Mouse (Mus musculus): ENCODE measurements around the gene Pex11g. TPM values are rescaled to one million over a fixed set of nuclear protein-coding genes. Genes with fewer than 3 reads are reported as not detected.

Gene Pex11g
- polyA plus RNA-seq, 1 experiment from 2014 or later: 4.5 TPM

- no peak for DNase-seq (ENCODE audit: low spot score)
- 93% methylated on average over 5 of the region's 5 CpGs for WGBS
- no peaks in the 10 kb centered on the region for H3K27me3 ChIP-seq (ENCODE audit: low read depth, poor library complexity, severe bottlenecking)
- H3K27ac ChIP-seq (replicated peaks): no peak overlapping the region
- peaks cover 24% of the 10 kb centered on the region for H3K4me1 ChIP-seq
- H3K9me3 ChIP-seq (replicated peaks): no peaks in the 10 kb centered on the region
- H3K4me3 ChIP-seq: no peak overlapping the region
- H3K36me3 ChIP-seq: no peaks in the 10 kb centered on the region
Observed at GRCm38 (mm10) chr8:3421507-3421906, 46.0 kb downstream of the Pex11g start.

GRCm38 (mm10) chr8:3420105-3420706 is 47.3 kb downstream of the Pex11g start:
- Histone ChIP-seq H3K27me3 (ENCODE audit: low read depth, poor library complexity, severe bottlenecking) (0 out of 2 replicates have a peak, but pooled peaks cover 4% of the 10 kb centered on the region), H3K27ac (replicated peaks) (no peak overlapping the region), H3K9me3 (replicated peaks) (no peaks in the 10 kb centered on the region), H3K4me3 (no peak overlapping the region), H3K36me3 (no peaks in the 10 kb centered on the region), H3K4me1 (peaks cover 37% of the 10 kb centered on the region)
- 92% methylated on average over 10 of the region's 10 CpGs for WGBS
- no peak for DNase-seq (ENCODE audit: low spot score)

- Histone ChIP-seq H3K4me3 (no peak overlapping the region; the same call in 1 of the 2 replicates), H3K36me3 (no peaks in the 10 kb centered on the region), H3K27me3 (ENCODE audit: low read depth, poor library complexity, severe bottlenecking) (0 out of 2 replicates have a peak, but pooled peaks cover 4% of the 10 kb centered on the region), H3K27ac (replicated peaks) (peak overlapping the region; percentile 81), H3K9me3 (replicated peaks) (no peaks in the 10 kb centered on the region), H3K4me1 (peaks cover 56% of the 10 kb centered on the region)
- DNase-seq (ENCODE audit: low spot score): peak; percentile 18
- WGBS: 81% methylated on average over 1 of the region's 1 CpGs
Observed at GRCm38 (mm10) chr8:3418101-3418500, 49.4 kb downstream of the Pex11g start.

GRCm38 (mm10) chr8:3417455-3417854 is 50.0 kb downstream of the Pex11g start:
- Histone ChIP-seq H3K27ac (replicated peaks) (peak overlapping the region; percentile 81), H3K4me1 (peaks cover 56% of the 10 kb centered on the region), H3K9me3 (replicated peaks) (no peaks in the 10 kb centered on the region), H3K36me3 (no peaks in the 10 kb centered on the region), H3K4me3 (peak overlapping the region; percentile 9), H3K27me3 (ENCODE audit: low read depth, poor library complexity, severe bottlenecking) (0 out of 2 replicates have a peak, but pooled peaks cover 4% of the 10 kb centered on the region)
- peak; percentile 58 for DNase-seq (ENCODE audit: low spot score)
- 1% methylated on average over 8 of the region's 8 CpGs for WGBS

GRCm38 (mm10) chr8:3416846-3417245 is 50.6 kb downstream of the Pex11g start:
- DNase-seq (ENCODE audit: low spot score): peak; percentile 26
- Histone ChIP-seq H3K36me3 (no peaks in the 10 kb centered on the region), H3K4me1 (peaks cover 56% of the 10 kb centered on the region), H3K4me3 (no peak overlapping the region), H3K27me3 (ENCODE audit: low read depth, poor library complexity, severe bottlenecking) (0 out of 2 replicates have a peak, but pooled peaks cover 4% of the 10 kb centered on the region), H3K9me3 (replicated peaks) (no peaks in the 10 kb centered on the region), H3K27ac (replicated peaks) (peak overlapping the region; percentile 81)
- WGBS: 20% methylated on average over 4 of the region's 4 CpGs

GRCm38 (mm10) chr8:3415661-3416060 is 51.8 kb downstream of the Pex11g start:
- Histone ChIP-seq H3K9me3 (replicated peaks) (no peaks in the 10 kb centered on the region), H3K27me3 (ENCODE audit: low read depth, poor library complexity, severe bottlenecking) (0 out of 2 replicates have a peak, but pooled peaks cover 4% of the 10 kb centered on the region), H3K4me1 (peaks cover 56% of the 10 kb centered on the region), H3K36me3 (no peaks in the 10 kb centered on the region), H3K27ac (replicated peaks) (peak overlapping the region; percentile 58; the same call in 1 of the 2 replicates), H3K4me3 (no peak overlapping the region)
- DNase-seq (ENCODE audit: low spot score): no peak
- 89% methylated on average over 6 of the region's 6 CpGs for WGBS

- no peaks in the 10 kb centered on the region for H3K9me3 ChIP-seq (replicated peaks)
- peaks cover 56% of the 10 kb centered on the region for H3K4me1 ChIP-seq
- H3K36me3 ChIP-seq: no peaks in the 10 kb centered on the region
- DNase-seq (ENCODE audit: low spot score): no peak
- H3K27me3 ChIP-seq (ENCODE audit: low read depth, poor library complexity, severe bottlenecking): 0 out of 2 replicates have a peak, but pooled peaks cover 4% of the 10 kb centered on the region
- H3K27ac ChIP-seq (replicated peaks): peak overlapping the region; percentile 58
- H3K4me3 ChIP-seq: no peak overlapping the region
- 51% methylated on average over 4 of the region's 4 CpGs for WGBS
Observed at GRCm38 (mm10) chr8:3415259-3415658, 52.2 kb downstream of the Pex11g start.

GRCm38 (mm10) chr8:3414639-3415190 is 52.8 kb downstream of the Pex11g start:
- Histone ChIP-seq H3K27ac (replicated peaks) (peak overlapping the region; percentile 58), H3K4me1 (peaks cover 56% of the 10 kb centered on the region), H3K27me3 (ENCODE audit: low read depth, poor library complexity, severe bottlenecking) (0 out of 2 replicates have a peak, but pooled peaks cover 4% of the 10 kb centered on the region), H3K36me3 (no peaks in the 10 kb centered on the region), H3K9me3 (replicated peaks) (no peaks in the 10 kb centered on the region), H3K4me3 (no peak overlapping the region)
- DNase-seq (ENCODE audit: low spot score): peak; percentile 16
- 39% methylated on average over 6 of the region's 6 CpGs for WGBS

GRCm38 (mm10) chr8:3412816-3413215 is 54.7 kb downstream of the Pex11g start:
- Histone ChIP-seq H3K9me3 (replicated peaks) (no peaks in the 10 kb centered on the region), H3K4me3 (no peak overlapping the region), H3K27me3 (ENCODE audit: low read depth, poor library complexity, severe bottlenecking) (0 out of 2 replicates have a peak, but pooled peaks cover 4% of the 10 kb centered on the region), H3K27ac (replicated peaks) (no peak overlapping the region), H3K4me1 (peaks cover 50% of the 10 kb centered on the region), H3K36me3 (no peaks in the 10 kb centered on the region)
- no peak for DNase-seq (ENCODE audit: low spot score)
- WGBS: 93% methylated on average over 1 of the region's 1 CpGs

- Histone ChIP-seq H3K9me3 (replicated peaks) (no peaks in the 10 kb centered on the region), H3K4me1 (peaks cover 41% of the 10 kb centered on the region), H3K4me3 (no peak overlapping the region), H3K27ac (replicated peaks) (no peak overlapping the region), H3K36me3 (peaks cover 2% of the 10 kb centered on the region; the same call in 1 of the 2 replicates), H3K27me3 (ENCODE audit: low read depth, poor library complexity, severe bottlenecking) (0 out of 2 replicates have a peak, but pooled peaks cover 4% of the 10 kb centered on the region)
- DNase-seq (ENCODE audit: low spot score): no peak
- WGBS: 90% methylated on average over 7 of the region's 7 CpGs
Observed at GRCm38 (mm10) chr8:3411901-3412301, 55.6 kb downstream of the Pex11g start.

- 71% methylated on average over 2 of the region's 2 CpGs for WGBS
- 0 out of 2 replicates have a peak, but pooled peaks cover 4% of the 10 kb centered on the region for H3K27me3 ChIP-seq (ENCODE audit: low read depth, poor library complexity, severe bottlenecking)
- H3K4me1 ChIP-seq: peaks cover 33% of the 10 kb centered on the region
- H3K9me3 ChIP-seq (replicated peaks): no peaks in the 10 kb centered on the region
- no peak for DNase-seq (ENCODE audit: low spot score)
- H3K27ac ChIP-seq (replicated peaks): no peak overlapping the region
- peaks cover 7% of the 10 kb centered on the region for H3K36me3 ChIP-seq
- no peak overlapping the region for H3K4me3 ChIP-seq
Observed at GRCm38 (mm10) chr8:3411085-3411484, 56.4 kb downstream of the Pex11g start.

GRCm38 (mm10) chr8:3407417-3407816 is 60.1 kb downstream of the Pex11g start:
- Histone ChIP-seq H3K27me3 (ENCODE audit: low read depth, poor library complexity, severe bottlenecking) (no peaks in the 10 kb centered on the region), H3K36me3 (peaks cover 16% of the 10 kb centered on the region), H3K4me3 (no peak overlapping the region), H3K9me3 (replicated peaks) (no peaks in the 10 kb centered on the region), H3K27ac (replicated peaks) (no peak overlapping the region), H3K4me1 (0 out of 2 replicates have a peak, but pooled peaks cover 5% of the 10 kb centered on the region)
- no peak for DNase-seq (ENCODE audit: low spot score)
- WGBS: 92% methylated on average over 3 of the region's 3 CpGs

All from midbrain, embryonic 10.5 days (tissue).